Mouse (Mus musculus) small intestine, adult 2 months (tissue): ENCODE results near the gene Zxdc. TPM values are rescaled to one million over a fixed set of nuclear protein-coding genes. Genes with fewer than 3 reads are reported as not detected.

Source experiments
- H3K27ac ChIP-seq: fragments of 200-500 bp; 2 replicates; pipeline ENCODE4 v1.5.1; 2012; ENCODE audit warnings: low read depth, low read length, control low read depth, inconsistent platforms; ENCODE audit not compliant: insufficient read depth
- H3K27me3 ChIP-seq: fragments of 200-500 bp; 2 replicates; pipeline ENCODE4 v1.6.1; 2012; ENCODE audit warnings: mild to moderate bottlenecking, moderate library complexity, low read length, inconsistent platforms; ENCODE audit not compliant: control insufficient read depth, insufficient read depth
- H3K36me3 ChIP-seq: fragments of 200-500 bp; 2 replicates; pipeline ENCODE4 v1.6.1; 2012; ENCODE audit warnings: mild to moderate bottlenecking, low read length, control low read depth, inconsistent platforms; ENCODE audit not compliant: control insufficient read depth, insufficient read depth
- H3K4me1 ChIP-seq: fragments of 200-500 bp; 2 replicates; pipeline ENCODE4 v1.6.1; 2012; ENCODE audit warnings: low read length, inconsistent platforms, mixed read lengths; ENCODE audit not compliant: control insufficient read depth, insufficient read depth, insufficient read length
- H3K4me3 ChIP-seq: fragments of 200-500 bp; 2 replicates; pipeline ENCODE4 v1.5.1; 2012; ENCODE audit warnings: low read depth, mild to moderate bottlenecking, control low read depth, inconsistent platforms, low read length, moderate library complexity
- CTCF ChIP-seq: fragments of 200-500 bp; IDR thresholded peaks from 2 replicates; pipeline ENCODE4 v1.5.1; 2012; ENCODE audit warnings: low read depth, mild to moderate bottlenecking, control low read depth, inconsistent platforms, low read length, moderate library complexity, mixed read lengths; ENCODE audit not compliant: insufficient replicate concordance, insufficient read length; ENCODE audit errors: extremely low read depth
- POLR2A ChIP-seq: fragments of 200-500 bp; IDR thresholded peaks from 2 replicates; pipeline ENCODE4 v1.6.1; 2012; ENCODE audit warnings: low read depth, mild to moderate bottlenecking, control low read depth, inconsistent platforms, low read length, moderate library complexity
- WGBS: fragments of 180-500 bp; shearing (Covaris S2); methylation state at CpG from one replicate; pipeline ENCODE4 v1.1.7; 2018; 5-methylcytosine and 5-hydroxymethylcytosine counted together
- polyA plus RNA-seq: library from polyadenylated mRNA; depleted of rRNA; stranded (reverse); fragments of >200 nt; gene quantifications from 2 replicates; pipeline ENCODE4 v1.2.3, GENCODE M21; 2012; rRNA removed

Gene Zxdc
- polyA plus RNA-seq: 14.5 and 26.8 TPM in 2 replicates

GRCm38 (mm10) chr6:90368976-90369724 lies at the start of gene Zxdc:
Gene Zxdc (plus strand): TSS chr6:90369492.
- Histone ChIP-seq H3K36me3 (peaks cover 14% of the 10 kb centered on the region), H3K4me3 (peak within 1 kb of the TSS; percentile 76), H3K27ac (0 out of 2 replicates have a peak within 1 kb of the TSS, but pooled peaks have one; percentile 10), H3K4me1 (peaks cover 12% of the 10 kb centered on the region; the same call in 1 of the 2 replicates), H3K27me3 (no peaks in the 10 kb centered on the region)
- TF ChIP-seq CTCF (no peak), POLR2A (peak; percentile 86)
- 5% methylated on average over 41 of the region's 41 CpGs for WGBS

- TF ChIP-seq POLR2A (no peak), CTCF (no peak)
- 59% methylated on average over 5 of the region's 5 CpGs for WGBS
- H3K27ac ChIP-seq: no peak overlapping the region
Measured at GRCm38 (mm10) chr6:90320429-90320828, 48.9 kb upstream of the Zxdc start.

DNA sequence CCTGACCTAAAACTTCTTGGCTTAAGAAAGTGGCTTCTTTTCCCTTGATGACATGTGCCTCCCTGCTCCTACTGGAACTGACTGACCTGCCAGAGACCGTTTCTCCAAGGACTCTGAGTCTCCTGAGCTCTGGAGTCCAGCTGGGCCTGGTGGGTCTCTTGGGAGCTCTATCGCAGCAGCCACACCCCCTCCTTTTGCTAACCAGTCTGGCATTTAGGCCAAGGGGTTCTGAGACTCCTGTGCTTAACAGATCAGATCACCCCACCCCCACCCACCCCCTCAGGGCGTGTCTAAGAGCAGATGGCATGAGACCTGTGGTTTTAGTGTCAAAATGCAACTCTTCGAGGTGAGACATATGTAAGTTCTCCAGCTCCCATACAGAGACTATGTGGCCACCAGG lies 47.5 kb upstream of the Zxdc start:
- Histone ChIP-seq H3K36me3 (no peaks in the 10 kb centered on the region), H3K4me3 (no peak overlapping the region), H3K4me1 (peaks cover 3% of the 10 kb centered on the region), H3K27ac (no peak overlapping the region), H3K27me3 (no peaks in the 10 kb centered on the region)
- TF ChIP-seq CTCF: no peak
- no peak for TF ChIP-seq POLR2A
- 44% methylated on average over 4 of the region's 4 CpGs for WGBS

More at GRCm38 (mm10) chr6:90320429-90320828, 48.9 kb upstream of the Zxdc start:
- H3K36me3 ChIP-seq: no peaks in the 10 kb centered on the region
- no peaks in the 10 kb centered on the region for H3K27me3 ChIP-seq
- peaks cover 3% of the 10 kb centered on the region for H3K4me1 ChIP-seq
- H3K4me3 ChIP-seq: no peak overlapping the region

- TF ChIP-seq CTCF (no peak), POLR2A (no peak)
- peaks cover 3% of the 10 kb centered on the region for H3K4me1 ChIP-seq
- H3K27ac ChIP-seq: no peak overlapping the region
- 73% methylated on average over 3 of the region's 3 CpGs for WGBS
- no peaks in the 10 kb centered on the region for H3K27me3 ChIP-seq
- no peaks in the 10 kb centered on the region for H3K36me3 ChIP-seq
- no peak overlapping the region for H3K4me3 ChIP-seq
Measured at GRCm38 (mm10) chr6:90324026-90324425, 45.3 kb upstream of the Zxdc start.

- no peak overlapping the region for H3K4me3 ChIP-seq
- WGBS: 44% methylated on average over 3 of the region's 3 CpGs
- H3K27ac ChIP-seq: no peak overlapping the region
- no peaks in the 10 kb centered on the region for H3K36me3 ChIP-seq
- H3K27me3 ChIP-seq: no peaks in the 10 kb centered on the region
- no peak for TF ChIP-seq CTCF
- no peak for TF ChIP-seq POLR2A
- peaks cover 3% of the 10 kb centered on the region for H3K4me1 ChIP-seq
Measured at GRCm38 (mm10) chr6:90324463-90324862, 44.8 kb upstream of the Zxdc start.

DNA sequence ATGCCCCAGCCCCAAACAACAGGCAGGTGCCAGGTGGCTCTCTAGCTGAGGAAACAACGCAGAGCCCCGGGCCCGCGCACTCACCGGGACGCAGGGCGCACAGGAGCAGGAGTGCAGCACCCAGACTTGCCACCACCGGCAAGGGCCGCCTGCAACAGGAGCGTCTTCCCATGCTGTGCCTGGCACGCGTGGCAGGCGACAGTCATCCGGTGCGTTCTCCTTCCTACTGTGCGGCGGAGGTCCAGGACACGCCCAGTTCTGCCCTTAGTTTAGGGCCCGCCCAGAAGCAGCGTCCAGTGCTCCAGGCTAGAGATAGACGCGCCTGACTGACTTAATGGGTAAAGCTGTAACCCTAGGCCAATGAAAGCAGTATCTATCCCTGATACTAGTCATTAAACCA lies 44.3 kb upstream of the Zxdc start, which contains the start of gene Chst13:
Chst13 (minus strand) TSS at position 195 of the 400 bp plus-strand sequence.
- no peaks in the 10 kb centered on the region for H3K27me3 ChIP-seq
- no peak within 1 kb of the TSS for H3K27ac ChIP-seq
- TF ChIP-seq POLR2A: no peak
- TF ChIP-seq CTCF: no peak

GRCm38 (mm10) chr6:90327670-90328069 lies 41.6 kb upstream of the Zxdc start:
- Histone ChIP-seq H3K4me1 (peaks cover 6% of the 10 kb centered on the region), H3K4me3 (no peak overlapping the region), H3K27ac (no peak overlapping the region), H3K36me3 (no peaks in the 10 kb centered on the region), H3K27me3 (no peaks in the 10 kb centered on the region)
- 12% methylated on average over 6 of the region's 6 CpGs for WGBS
- TF ChIP-seq POLR2A (no peak), CTCF (no peak)

More for the DNA sequence above, 44.3 kb upstream of the Zxdc start, which contains the start of gene Chst13:
- Histone ChIP-seq H3K4me1 (peaks cover 3% of the 10 kb centered on the region), H3K36me3 (no peaks in the 10 kb centered on the region), H3K4me3 (peak within 1 kb of the TSS; percentile 25)
- 5% methylated on average over 22 of the region's 22 CpGs for WGBS
